Mouse (Mus musculus) myocyte (in vitro differentiated cells): ENCODE results near the gene Vmp1. TPM values are rescaled to one million over a fixed set of nuclear protein-coding genes. Genes with fewer than 3 reads are reported as not detected.

ENCODE experiments used
- H3K27me3 ChIP-seq: one replicate; pipeline ENCODE4 v1.6.1; 2011; ENCODE audit not compliant: control insufficient read depth, insufficient read depth, insufficient read length
- H3K36me3 ChIP-seq: one replicate; pipeline ENCODE4 v1.6.1; 2011; ENCODE audit not compliant: control insufficient read depth, insufficient read depth
- H3K4me2 ChIP-seq: one replicate; pipeline ENCODE4 v1.6.1; 2011; ENCODE audit warnings: low read depth, control low read depth
- H3K4me3 ChIP-seq: one replicate; pipeline ENCODE4 v1.5.1; 2011; ENCODE audit warnings: mild to moderate bottlenecking, control low read depth, moderate library complexity
- H3K79me2 ChIP-seq: one replicate; pipeline ENCODE4 v1.6.1; 2011; ENCODE audit not compliant: control insufficient read depth, insufficient read depth
- H3ac ChIP-seq: one replicate; pipeline ENCODE4 v1.6.1; 2011; ENCODE audit not compliant: control insufficient read depth, insufficient read length
- CEBPB ChIP-seq: IDR thresholded peaks from 2 replicates; pipeline ENCODE4 v1.6.1; 2011; ENCODE audit warnings: mild to moderate bottlenecking, moderate library complexity; ENCODE audit not compliant: poor library complexity, insufficient read depth, severe bottlenecking
- E2F4 ChIP-seq: IDR thresholded peaks from one replicate; pipeline ENCODE4 v1.6.1; 2011; ENCODE audit warnings: mild to moderate bottlenecking, control low read depth, moderate library complexity; ENCODE audit not compliant: insufficient read depth
- MAX ChIP-seq: IDR thresholded peaks from one replicate; pipeline ENCODE4 v1.6.1; 2011; ENCODE audit warnings: low read depth, mild to moderate bottlenecking, control low read depth
- MYOD1 ChIP-seq, 3 experiments: IDR thresholded peaks; one replicate each; pipeline ENCODE4 v1.6.1; 2011; ENCODE audit warnings: control low read depth in 2 of 3, low read depth in 2 of 3, mild to moderate bottlenecking in 2 of 3, moderate library complexity in 1 of 3; ENCODE audit not compliant: insufficient read length in 2 of 3, control insufficient read depth in 1 of 3
- MYOG ChIP-seq, 3 experiments: IDR thresholded peaks; one replicate each; pipeline ENCODE4 v1.6.1; 2011; ENCODE audit warnings: control low read depth in 2 of 3, low read depth in 2 of 3, mild to moderate bottlenecking in 2 of 3; ENCODE audit not compliant: insufficient read length in 2 of 3, control insufficient read depth in 1 of 3, insufficient read depth in 1 of 3
- POLR2A ChIP-seq: IDR thresholded peaks from one replicate; pipeline ENCODE4 v1.6.1; 2011; ENCODE audit warnings: low read depth, mild to moderate bottlenecking, control low read depth, moderate library complexity; ENCODE audit not compliant: insufficient read length
- POLR2AphosphoS2 ChIP-seq: IDR thresholded peaks from one replicate; pipeline ENCODE4 v1.6.1; 2011; ENCODE audit warnings: low read depth, control low read depth; ENCODE audit not compliant: insufficient read length
- REST ChIP-seq: IDR thresholded peaks from one replicate; pipeline ENCODE4 v1.6.1; 2011; ENCODE audit warnings: mild to moderate bottlenecking, control low read depth, moderate library complexity; ENCODE audit not compliant: insufficient read depth, insufficient read length
- SRF ChIP-seq: IDR thresholded peaks from one replicate; pipeline ENCODE4 v1.6.1; 2011; ENCODE audit warnings: low read depth; ENCODE audit not compliant: control insufficient read depth, insufficient read length
- TCF12 ChIP-seq: IDR thresholded peaks from one replicate; pipeline ENCODE4 v1.6.1; 2011; ENCODE audit warnings: mild to moderate bottlenecking, control low read depth; ENCODE audit not compliant: poor library complexity, insufficient read depth, severe bottlenecking
- TCF3 ChIP-seq: IDR thresholded peaks from one replicate; pipeline ENCODE4 v1.6.1; 2011; ENCODE audit warnings: low read depth, control low read depth; ENCODE audit not compliant: insufficient read length
- USF1 ChIP-seq: IDR thresholded peaks from one replicate; pipeline ENCODE4 v1.6.1; 2011; ENCODE audit warnings: low read depth, mild to moderate bottlenecking, control low read depth, moderate library complexity
- polyA plus RNA-seq: library from polyadenylated mRNA; unstranded; fragments of >200 nt; fragmentation: generic; extraction: Trizol; gene quantifications from one replicate; pipeline ENCODE4 v1.2.1, GENCODE M21; 2012; ENCODE audit warnings: missing spikeins

The Vmp1 gene
- polyA plus RNA-seq, 1 experiment: 169 TPM

DNA sequence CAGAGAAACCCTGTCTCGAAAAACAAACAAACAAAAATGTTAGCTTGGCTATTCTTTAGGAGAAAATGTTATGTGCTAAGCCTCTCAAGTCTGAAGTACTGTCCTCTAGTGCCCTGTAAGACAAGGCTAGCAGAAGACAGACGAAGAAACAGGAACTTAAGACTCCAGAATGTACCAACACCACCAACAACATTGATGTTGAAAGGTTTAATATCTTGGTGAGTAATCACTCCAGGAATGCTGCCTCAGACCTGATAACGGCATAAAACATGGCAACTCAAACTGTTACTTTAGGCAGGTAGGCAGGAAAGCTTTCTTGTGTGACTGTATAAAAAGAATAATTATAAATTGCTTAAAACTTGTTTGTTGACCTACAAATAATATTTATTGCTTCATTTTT, 40.4 kb upstream of the Vmp1 start:
- H3ac ChIP-seq: no peak overlapping the region
- TF ChIP-seq MYOG (IDR thresholded peaks at IDR 0.05; ENCODE audit: control insufficient read depth in 1 of 3, insufficient read depth in 1 of 3, insufficient read length in 2 of 3, low read depth in 2 of 3): no peak
- TF ChIP-seq MAX: no peak
- no peak for TF ChIP-seq TCF3
- no peak for TF ChIP-seq MYOD1 (IDR thresholded peaks at IDR 0.05; ENCODE audit: control insufficient read depth in 1 of 3, insufficient read length in 2 of 3, low read depth in 2 of 3)
- TF ChIP-seq USF1: no peak
- no peak for TF ChIP-seq POLR2AphosphoS2
- TF ChIP-seq E2F4: no peak
- TF ChIP-seq SRF: no peak
- H3K36me3 ChIP-seq: peaks cover 76% of the 10 kb centered on the region
- no peak overlapping the region for H3K4me3 ChIP-seq
- H3K4me2 ChIP-seq: no peak overlapping the region
- no peaks in the 10 kb centered on the region for H3K27me3 ChIP-seq
- H3K79me2 ChIP-seq: peaks cover 5% of the 10 kb centered on the region

GRCm38 (mm10) chr11:86719390-86719789, 35.8 kb upstream of the Vmp1 start:
- TF ChIP-seq POLR2AphosphoS2: no peak
- no peak for TF ChIP-seq SRF
- Histone ChIP-seq H3K4me3 (no peak overlapping the region), H3K4me2 (no peak overlapping the region), H3K79me2 (no peaks in the 10 kb centered on the region), H3ac (no peak overlapping the region), H3K27me3 (no peaks in the 10 kb centered on the region), H3K36me3 (peaks cover 86% of the 10 kb centered on the region)

DNA sequence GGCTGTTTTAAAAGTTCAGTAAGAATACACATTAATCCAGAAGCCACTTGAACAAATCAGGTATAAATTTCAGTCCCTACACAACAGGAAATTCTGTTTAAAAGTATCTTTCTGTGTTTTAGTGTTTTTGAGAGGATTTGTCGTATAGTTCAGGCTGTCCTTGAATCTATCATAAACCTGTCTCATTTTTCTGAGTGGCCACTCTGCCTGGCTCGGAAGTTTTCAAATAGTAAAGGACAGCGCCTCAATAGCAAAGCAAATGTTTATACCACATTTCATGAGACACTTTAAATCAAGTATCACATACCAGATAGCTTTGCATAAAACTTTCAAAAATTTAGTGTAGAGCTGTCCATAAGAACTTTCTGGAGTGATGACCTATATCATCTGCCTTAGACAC, 34.7 kb upstream of the Vmp1 start:
- Histone ChIP-seq H3ac (no peak overlapping the region), H3K27me3 (no peaks in the 10 kb centered on the region), H3K36me3 (peaks cover 87% of the 10 kb centered on the region), H3K79me2 (no peaks in the 10 kb centered on the region), H3K4me3 (no peak overlapping the region), H3K4me2 (no peak overlapping the region)
- TF ChIP-seq USF1 (no peak), POLR2A (no peak), MYOG (IDR thresholded peaks at IDR 0.05; ENCODE audit: control insufficient read depth in 1 of 3, insufficient read depth in 1 of 3, insufficient read length in 2 of 3, low read depth in 2 of 3) (no peak), REST (no peak)

DNA sequence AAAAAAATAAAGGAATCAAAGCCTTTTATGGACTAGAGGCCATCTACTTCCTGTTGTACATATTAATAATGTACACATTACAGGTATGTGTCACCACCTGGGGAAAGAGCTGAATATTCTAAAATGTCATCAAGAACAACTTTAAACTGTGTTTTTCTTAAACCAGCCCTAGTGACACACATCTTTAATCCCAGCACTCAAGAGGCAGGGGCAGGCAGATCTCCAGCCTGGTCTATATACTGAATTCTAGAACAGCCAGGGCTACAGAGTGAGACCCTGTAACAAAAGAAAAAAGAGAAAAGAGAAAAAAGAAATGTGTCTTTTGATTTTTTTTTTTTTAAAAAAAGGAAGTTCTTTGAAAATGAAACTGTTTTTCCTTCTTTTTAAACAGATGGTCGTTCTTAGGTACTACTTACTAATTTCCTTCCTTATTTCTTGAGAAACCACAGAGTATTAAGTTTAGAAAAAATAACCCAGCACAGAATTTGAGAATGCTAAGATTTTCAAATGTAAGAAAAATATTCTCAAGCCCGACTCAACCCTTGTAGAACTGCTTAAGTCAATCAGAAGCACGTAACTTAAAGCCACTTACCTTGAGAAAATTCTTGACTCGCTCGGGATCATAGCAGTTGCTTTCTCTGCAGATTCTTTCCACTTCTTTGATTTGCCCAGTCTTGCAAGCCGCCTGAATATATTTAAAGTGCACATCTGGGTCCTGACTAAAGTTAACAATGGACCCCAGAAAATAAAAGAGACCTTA, 33.9 kb upstream of the Vmp1 start:
- peaks cover 86% of the 10 kb centered on the region for H3K36me3 ChIP-seq
- TF ChIP-seq MYOG (IDR thresholded peaks at IDR 0.05; ENCODE audit: control insufficient read depth in 1 of 3, insufficient read depth in 1 of 3, insufficient read length in 2 of 3, low read depth in 2 of 3) (no peak), TCF12 (no peak), TCF3 (no peak), MYOD1 (IDR thresholded peaks at IDR 0.05; ENCODE audit: control insufficient read depth in 1 of 3, insufficient read length in 2 of 3, low read depth in 2 of 3) (no peak), CEBPB (no peak), USF1 (no peak), REST (no peak), E2F4 (no peak)
- H3K79me2 ChIP-seq: no peaks in the 10 kb centered on the region
- H3K27me3 ChIP-seq: no peaks in the 10 kb centered on the region
- no peak overlapping the region for H3K4me2 ChIP-seq
- no peak overlapping the region for H3K4me3 ChIP-seq
- no peak overlapping the region for H3ac ChIP-seq

- H3K79me2 ChIP-seq: no peaks in the 10 kb centered on the region
- TF ChIP-seq E2F4 (no peak), SRF (no peak), POLR2AphosphoS2 (no peak), TCF3 (no peak), MYOG (IDR thresholded peaks at IDR 0.05; ENCODE audit: control insufficient read depth in 1 of 3, insufficient read depth in 1 of 3, insufficient read length in 2 of 3, low read depth in 2 of 3) (no peak), REST (no peak), MAX (no peak), TCF12 (no peak), USF1 (no peak), POLR2A (no peak)
- H3K36me3 ChIP-seq: peaks cover 87% of the 10 kb centered on the region
- no peak overlapping the region for H3K4me2 ChIP-seq
- H3K27me3 ChIP-seq: no peaks in the 10 kb centered on the region
- no peak overlapping the region for H3ac ChIP-seq
- H3K4me3 ChIP-seq: no peak overlapping the region
Measured at GRCm38 (mm10) chr11:86714606-86715005, 31.0 kb upstream of the Vmp1 start.
